Mouse (Mus musculus) small intestine, adult 2 months (tissue): ENCODE results near the gene Nfkbie.

ENCODE experiments used
- CTCF ChIP-seq: fragments of 200-500 bp; IDR thresholded peaks from 2 replicates; pipeline ENCODE4 v1.5.1; 2012; ENCODE audit warnings: low read depth, mild to moderate bottlenecking, control low read depth, inconsistent platforms, low read length, moderate library complexity, mixed read lengths; ENCODE audit not compliant: insufficient replicate concordance, insufficient read length; ENCODE audit errors: extremely low read depth
- POLR2A ChIP-seq: fragments of 200-500 bp; IDR thresholded peaks from 2 replicates; pipeline ENCODE4 v1.6.1; 2012; ENCODE audit warnings: low read depth, mild to moderate bottlenecking, control low read depth, inconsistent platforms, low read length, moderate library complexity

- TF ChIP-seq POLR2A (peak; percentile 82), CTCF (no peak)
These were observed at the start of gene Nfkbie for GRCm38 (mm10) chr17:45555452-45556106.
